Mouse (Mus musculus): ENCODE results near the gene Letmd1. TPM values are rescaled to one million over a fixed set of nuclear protein-coding genes. Genes with fewer than 3 reads are reported as not detected.
"Not testable (repeated sequence)": the region's sequence is repeated elsewhere in the genome, so short reads cannot be mapped to it uniquely, and the experiment has no call there.

Gene Letmd1
- polyA plus RNA-seq (2011; ENCODE audit: insufficient read depth, insufficient read length, low read depth, missing spikeins): 9.5 and 10.3 TPM in 2 replicates

- peak within 1 kb of the TSS; percentile 72 for H3K4me3 ChIP-seq (ENCODE audit: low read depth, low read length)
- peaks cover 2% of the 10 kb centered on the region for H3K4me1 ChIP-seq (ENCODE audit: control insufficient read depth, insufficient read depth, low read length)
- TF ChIP-seq POLR2A (IDR thresholded peaks at IDR 0.05; ENCODE audit: insufficient read depth, low read length): no peak
- TF ChIP-seq EP300 (IDR thresholded peaks at IDR 0.05; ENCODE audit: insufficient read depth, low read depth, low read length): 0 out of 2 replicates have a peak, but pooled peaks have one; percentile 0
- peak; percentile 61 for TF ChIP-seq CTCF (IDR thresholded peaks at IDR 0.05; ENCODE audit: low read depth, low read length)
- no peaks in the 10 kb centered on the region for H3K36me3 ChIP-seq (ENCODE audit: control insufficient read depth, insufficient read depth, low read length, poor library complexity, severe bottlenecking)
- peak within 1 kb of the TSS; percentile 67 for H3K9ac ChIP-seq (ENCODE audit: low read depth, poor library complexity, severe bottlenecking)
- H3K9me3 ChIP-seq (replicated peaks; ENCODE audit: control insufficient read depth, insufficient read depth, low read length, poor library complexity, severe bottlenecking): no peaks in the 10 kb centered on the region
- H3K27ac ChIP-seq (ENCODE audit: insufficient read depth, low read length): no peak within 1 kb of the TSS
- no peaks in the 10 kb centered on the region for H3K27me3 ChIP-seq (ENCODE audit: control insufficient read depth, insufficient read depth, low read length, poor library complexity, severe bottlenecking)
These were observed at the start of gene Letmd1 for GRCm38 (mm10) chr15:100468295-100469188. Gene Letmd1, plus strand, starts transcription at chr15:100469023.

- Histone ChIP-seq H3K9ac (ENCODE audit: low read depth, poor library complexity, severe bottlenecking) (no peak overlapping the region), H3K4me3 (ENCODE audit: low read depth, low read length) (no peak overlapping the region), H3K4me1 (ENCODE audit: control insufficient read depth, insufficient read depth, low read length) (no peaks in the 10 kb centered on the region), H3K9me3 (replicated peaks; ENCODE audit: control insufficient read depth, insufficient read depth, low read length, poor library complexity, severe bottlenecking) (no peaks in the 10 kb centered on the region), H3K27ac (ENCODE audit: insufficient read depth, low read length) (no peak overlapping the region), H3K36me3 (ENCODE audit: control insufficient read depth, insufficient read depth, low read length, poor library complexity, severe bottlenecking) (no peaks in the 10 kb centered on the region), H3K27me3 (ENCODE audit: control insufficient read depth, insufficient read depth, low read length, poor library complexity, severe bottlenecking) (no peaks in the 10 kb centered on the region)
- TF ChIP-seq EP300 (IDR thresholded peaks at IDR 0.05; ENCODE audit: insufficient read depth, low read depth, low read length) (no peak), CTCF (IDR thresholded peaks at IDR 0.05; ENCODE audit: low read depth, low read length) (no peak), POLR2A (IDR thresholded peaks at IDR 0.05; ENCODE audit: insufficient read depth, low read length) (no peak)
These were observed 49.5 kb upstream of the Letmd1 start for GRCm38 (mm10) chr15:100419311-100419710.

- TF ChIP-seq POLR2A (IDR thresholded peaks at IDR 0.05; ENCODE audit: insufficient read depth, low read length) (no peak), EP300 (IDR thresholded peaks at IDR 0.05; ENCODE audit: insufficient read depth, low read depth, low read length) (no peak)
- H3K4me3 ChIP-seq (ENCODE audit: low read depth, low read length): no peak overlapping the region
- H3K27me3 ChIP-seq (ENCODE audit: control insufficient read depth, insufficient read depth, low read length, poor library complexity, severe bottlenecking): no peaks in the 10 kb centered on the region
- no peaks in the 10 kb centered on the region for H3K9me3 ChIP-seq (replicated peaks; ENCODE audit: control insufficient read depth, insufficient read depth, low read length, poor library complexity, severe bottlenecking)
- no peak overlapping the region for H3K9ac ChIP-seq (ENCODE audit: low read depth, poor library complexity, severe bottlenecking)
- H3K4me1 ChIP-seq (ENCODE audit: control insufficient read depth, insufficient read depth, low read length): no peaks in the 10 kb centered on the region
- H3K36me3 ChIP-seq (ENCODE audit: control insufficient read depth, insufficient read depth, low read length, poor library complexity, severe bottlenecking): no peaks in the 10 kb centered on the region
- no peak overlapping the region for H3K27ac ChIP-seq (ENCODE audit: insufficient read depth, low read length)
These were observed 48.7 kb upstream of the Letmd1 start for GRCm38 (mm10) chr15:100419901-100420745.

GRCm38 (mm10) chr15:100421059-100421757, 47.6 kb upstream of the Letmd1 start:
- Histone ChIP-seq H3K4me1 (ENCODE audit: control insufficient read depth, insufficient read depth, low read length) (no peaks in the 10 kb centered on the region), H3K36me3 (ENCODE audit: control insufficient read depth, insufficient read depth, low read length, poor library complexity, severe bottlenecking) (no peaks in the 10 kb centered on the region), H3K9ac (ENCODE audit: low read depth, poor library complexity, severe bottlenecking) (no peak overlapping the region), H3K9me3 (replicated peaks; ENCODE audit: control insufficient read depth, insufficient read depth, low read length, poor library complexity, severe bottlenecking) (no peaks in the 10 kb centered on the region), H3K4me3 (ENCODE audit: low read depth, low read length) (no peak overlapping the region), H3K27ac (ENCODE audit: insufficient read depth, low read length) (no peak overlapping the region), H3K27me3 (ENCODE audit: control insufficient read depth, insufficient read depth, low read length, poor library complexity, severe bottlenecking) (no peaks in the 10 kb centered on the region)
- TF ChIP-seq EP300 (IDR thresholded peaks at IDR 0.05; ENCODE audit: insufficient read depth, low read depth, low read length) (no peak), CTCF (IDR thresholded peaks at IDR 0.05; ENCODE audit: low read depth, low read length) (no peak), POLR2A (IDR thresholded peaks at IDR 0.05; ENCODE audit: insufficient read depth, low read length) (no peak)

DNA sequence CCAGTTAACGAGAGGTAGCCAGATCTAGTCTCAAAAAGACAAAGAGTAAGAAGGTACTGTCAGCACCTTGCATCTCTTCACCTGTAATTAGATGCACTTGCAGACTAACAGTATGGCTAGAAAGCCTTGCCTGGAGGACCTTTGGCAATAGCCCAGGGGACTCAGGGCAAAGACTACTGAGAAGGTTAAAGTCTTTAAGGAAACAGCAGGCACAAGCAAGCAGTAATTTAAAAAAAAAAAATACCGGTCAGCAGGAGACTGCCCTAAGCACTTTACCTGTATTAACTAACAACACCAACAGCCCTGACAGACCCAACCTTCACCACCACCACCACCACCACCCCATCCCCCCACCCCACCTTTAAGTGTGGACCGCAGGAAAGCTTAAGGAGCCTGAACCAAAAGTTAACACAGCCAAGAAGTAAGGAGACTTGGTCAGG, 47.0 kb upstream of the Letmd1 start, which contains the start of gene Gm5475:
Gm5475 (plus strand) TSS at position 390 of the 440 bp plus-strand sequence.
- Histone ChIP-seq H3K9ac (ENCODE audit: low read depth, poor library complexity, severe bottlenecking) (peak within 1 kb of the TSS; percentile 95), H3K4me3 (ENCODE audit: low read depth, low read length) (peak within 1 kb of the TSS; percentile 64)
- H3K27me3 ChIP-seq (ENCODE audit: control insufficient read depth, insufficient read depth, low read length, poor library complexity, severe bottlenecking); H3K9me3 ChIP-seq (replicated peaks; ENCODE audit: control insufficient read depth, insufficient read depth, low read length, poor library complexity, severe bottlenecking); H3K36me3 ChIP-seq (ENCODE audit: control insufficient read depth, insufficient read depth, low read length, poor library complexity, severe bottlenecking); H3K4me1 ChIP-seq (ENCODE audit: control insufficient read depth, insufficient read depth, low read length); H3K27ac ChIP-seq (ENCODE audit: insufficient read depth, low read length): not testable (repeated sequence)

Data from ES-Bruce4 (cell line).